Mouse (Mus musculus): ENCODE measurements at regions not wholly inside any gene's neighbourhood (a gene's known extent, or its start where the extent isn't known, plus 50 kb on each side); places are given as distances from the start of the nearest gene placed in this dataset.

GRCm38 (mm10) chr12:33675508-33675907 lies 246.1 kb downstream of the Twistnb start:
- DNase-seq (ENCODE audit: low spot score) (no peak), ATAC-seq (replicated peaks; ENCODE audit: low FRiP score, low read depth) (no peak)
- Histone ChIP-seq H3K27ac (no peak overlapping the region), H3K27me3 (ENCODE audit: insufficient read depth, low read length) (no peaks in the 10 kb centered on the region), H3K36me3 (ENCODE audit: insufficient read depth, low read length) (no peaks in the 10 kb centered on the region), H3K4me3 (replicated peaks; ENCODE audit: low read depth, low read length) (no peak overlapping the region), H3K4me1 (replicated peaks; ENCODE audit: insufficient read depth, low read length) (no peaks in the 10 kb centered on the region), H3K4me2 (ENCODE audit: low read length) (no peak overlapping the region), H3K9ac (ENCODE audit: low read depth, low read length) (no peak overlapping the region), H3K9me3 (replicated peaks; ENCODE audit: low read length) (no peaks in the 10 kb centered on the region)
- WGBS: 73% methylated on average over 6 of the region's 6 CpGs
- no peak for TF ChIP-seq CTCF (IDR thresholded peaks at IDR 0.05; ENCODE audit: low read depth)

GRCm38 (mm10) chr12:33692870-33693269 lies 235.4 kb upstream of the Ferd3l start:
- TF ChIP-seq CTCF (IDR thresholded peaks at IDR 0.05; ENCODE audit: low read depth): no peak
- H3K9me3 ChIP-seq (replicated peaks; ENCODE audit: low read length): no peaks in the 10 kb centered on the region
- H3K4me3 ChIP-seq (replicated peaks; ENCODE audit: low read depth, low read length): no peak overlapping the region
- H3K9ac ChIP-seq (ENCODE audit: low read depth, low read length): no peak overlapping the region
- ATAC-seq (replicated peaks; ENCODE audit: low FRiP score, low read depth) (no peak), DNase-seq (ENCODE audit: low spot score) (no peak)
- H3K36me3 ChIP-seq (ENCODE audit: insufficient read depth, low read length): no peaks in the 10 kb centered on the region
- H3K4me2 ChIP-seq (ENCODE audit: low read length): no peak overlapping the region
- no peaks in the 10 kb centered on the region for H3K4me1 ChIP-seq (replicated peaks; ENCODE audit: insufficient read depth, low read length)
- H3K27me3 ChIP-seq (ENCODE audit: insufficient read depth, low read length): no peaks in the 10 kb centered on the region
- WGBS: 78% methylated on average over 3 of the region's 3 CpGs
- no peak overlapping the region for H3K27ac ChIP-seq

DNA sequence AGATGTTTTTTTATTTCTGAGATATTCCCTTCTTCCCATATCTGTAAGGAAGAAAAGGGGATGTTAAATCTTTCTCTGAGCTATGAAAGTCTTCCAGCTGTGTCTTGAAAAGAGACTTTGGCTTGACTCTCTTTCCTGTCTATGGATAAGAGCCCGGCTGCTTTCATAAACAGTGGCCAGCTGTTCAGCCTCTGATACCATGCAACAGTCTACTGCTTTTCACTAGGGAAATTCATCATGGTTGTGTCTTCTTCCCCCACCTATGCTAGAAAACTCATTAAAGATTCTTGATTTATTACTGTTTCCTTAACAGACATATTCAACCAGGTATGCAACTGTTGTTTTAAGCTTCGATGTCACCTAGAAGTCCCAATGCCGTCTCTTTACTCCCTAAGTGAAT lies 213.8 kb upstream of the Ferd3l start:
- H3K4me3 ChIP-seq (replicated peaks; ENCODE audit: low read depth, low read length): no peak overlapping the region
- H3K36me3 ChIP-seq (ENCODE audit: insufficient read depth, low read length): no peaks in the 10 kb centered on the region
- no peak overlapping the region for H3K4me2 ChIP-seq (ENCODE audit: low read length)
- H3K9me3 ChIP-seq (replicated peaks; ENCODE audit: low read length): no peaks in the 10 kb centered on the region
- no peaks in the 10 kb centered on the region for H3K27me3 ChIP-seq (ENCODE audit: insufficient read depth, low read length)
- H3K9ac ChIP-seq (ENCODE audit: low read depth, low read length): no peak overlapping the region
- no peak for TF ChIP-seq CTCF (IDR thresholded peaks at IDR 0.05; ENCODE audit: low read depth)
- DNase-seq (ENCODE audit: low spot score) (peak; percentile 81), ATAC-seq (replicated peaks; ENCODE audit: low FRiP score, low read depth) (no peak)
- 18% methylated on average over 3 of the region's 3 CpGs for WGBS
- no peaks in the 10 kb centered on the region for H3K4me1 ChIP-seq (replicated peaks; ENCODE audit: insufficient read depth, low read length)
- no peak overlapping the region for H3K27ac ChIP-seq

GRCm38 (mm10) chr12:33715997-33716396 lies 212.2 kb upstream of the Ferd3l start:
- TF ChIP-seq CTCF (IDR thresholded peaks at IDR 0.05; ENCODE audit: low read depth): no peak
- Histone ChIP-seq H3K27ac (no peak overlapping the region), H3K36me3 (ENCODE audit: insufficient read depth, low read length) (no peaks in the 10 kb centered on the region), H3K9me3 (replicated peaks; ENCODE audit: low read length) (no peaks in the 10 kb centered on the region), H3K4me3 (replicated peaks; ENCODE audit: low read depth, low read length) (no peak overlapping the region), H3K4me1 (replicated peaks; ENCODE audit: insufficient read depth, low read length) (no peaks in the 10 kb centered on the region), H3K4me2 (ENCODE audit: low read length) (no peak overlapping the region), H3K27me3 (ENCODE audit: insufficient read depth, low read length) (no peaks in the 10 kb centered on the region), H3K9ac (ENCODE audit: low read depth, low read length) (no peak overlapping the region)
- no peak for ATAC-seq (replicated peaks; ENCODE audit: low FRiP score, low read depth)
- no peak for DNase-seq (ENCODE audit: low spot score)
- WGBS: 93% methylated on average over 2 of the region's 2 CpGs

DNA sequence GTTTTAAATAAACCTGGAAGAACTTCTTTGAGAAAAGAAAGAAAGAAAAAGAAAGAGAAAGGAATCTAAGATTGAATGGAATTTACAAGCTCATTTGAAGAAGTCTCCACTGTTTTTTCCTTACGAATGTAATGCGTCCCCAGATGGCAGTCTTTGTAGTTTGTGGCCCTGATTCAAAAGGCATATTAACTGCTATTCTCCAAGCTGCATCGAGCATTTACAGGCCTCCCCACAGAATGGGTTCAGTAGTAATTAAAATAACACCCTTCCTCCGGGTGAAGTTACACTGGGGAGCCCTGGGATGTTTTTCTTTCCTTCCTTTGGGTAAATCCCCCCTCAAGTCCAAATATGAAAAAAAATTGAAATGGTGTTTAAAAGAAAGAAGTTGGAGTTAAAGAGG lies 211.2 kb upstream of the Ferd3l start:
- Histone ChIP-seq H3K4me1 (replicated peaks; ENCODE audit: insufficient read depth, low read length) (no peaks in the 10 kb centered on the region), H3K4me2 (ENCODE audit: low read length) (no peak overlapping the region), H3K4me3 (replicated peaks; ENCODE audit: low read depth, low read length) (no peak overlapping the region), H3K9ac (ENCODE audit: low read depth, low read length) (no peak overlapping the region), H3K27ac (no peak overlapping the region), H3K9me3 (replicated peaks; ENCODE audit: low read length) (no peaks in the 10 kb centered on the region), H3K27me3 (ENCODE audit: insufficient read depth, low read length) (no peaks in the 10 kb centered on the region), H3K36me3 (ENCODE audit: insufficient read depth, low read length) (no peaks in the 10 kb centered on the region)
- 18% methylated on average over 4 of the region's 4 CpGs for WGBS
- peak; percentile 10 for DNase-seq (ENCODE audit: low spot score)
- no peak for ATAC-seq (replicated peaks; ENCODE audit: low FRiP score, low read depth)
- TF ChIP-seq CTCF (IDR thresholded peaks at IDR 0.05; ENCODE audit: low read depth): no peak

DNA sequence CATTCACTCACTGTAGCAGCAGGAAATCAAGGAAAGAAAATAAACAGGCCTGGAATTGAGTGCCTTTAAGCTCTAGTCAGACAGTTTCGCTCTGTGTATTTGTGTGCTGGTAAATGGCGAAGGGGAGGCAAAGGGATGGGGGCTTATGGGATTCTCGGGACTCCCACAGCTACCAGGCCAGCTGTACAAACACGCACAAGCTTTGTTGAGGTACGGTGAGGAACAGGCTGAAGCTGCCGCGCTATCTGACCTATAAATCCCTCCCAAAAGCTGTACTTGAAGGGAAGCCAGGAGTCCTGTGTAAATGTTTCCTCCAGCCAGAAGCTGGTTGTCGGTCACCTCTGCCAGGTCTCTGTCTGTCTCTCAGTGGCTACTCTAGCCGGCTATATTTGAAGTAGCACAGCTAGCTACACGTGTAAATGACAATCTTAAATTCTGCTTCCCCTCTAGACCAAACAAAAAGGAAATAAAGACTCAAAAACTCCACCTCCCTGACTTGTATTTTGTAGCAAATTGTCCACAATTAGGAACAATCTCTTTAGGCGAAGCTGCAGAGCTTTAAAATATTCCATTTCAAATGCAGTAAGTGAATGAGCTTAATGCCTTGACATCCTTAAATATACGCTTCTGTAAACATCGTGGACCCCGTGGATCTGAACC lies 210.5 kb upstream of the Ferd3l start:
- H3K27me3 ChIP-seq (ENCODE audit: insufficient read depth, low read length): no peaks in the 10 kb centered on the region
- H3K4me1 ChIP-seq (replicated peaks; ENCODE audit: insufficient read depth, low read length): no peaks in the 10 kb centered on the region
- no peaks in the 10 kb centered on the region for H3K36me3 ChIP-seq (ENCODE audit: insufficient read depth, low read length)
- DNase-seq (ENCODE audit: low spot score) (peak; percentile 73), ATAC-seq (replicated peaks; ENCODE audit: low FRiP score, low read depth) (no peak)
- peak overlapping the region; percentile 47 for H3K4me2 ChIP-seq (ENCODE audit: low read length)
- peak overlapping the region; percentile 9; the same call in 1 of the 2 replicates for H3K4me3 ChIP-seq (replicated peaks; ENCODE audit: low read depth, low read length)
- no peak overlapping the region for H3K9ac ChIP-seq (ENCODE audit: low read depth, low read length)
- no peak for TF ChIP-seq CTCF (IDR thresholded peaks at IDR 0.05; ENCODE audit: low read depth)
- 8% methylated on average over 14 of the region's 14 CpGs for WGBS
- no peak overlapping the region for H3K27ac ChIP-seq
- no peaks in the 10 kb centered on the region for H3K9me3 ChIP-seq (replicated peaks; ENCODE audit: low read length)

GRCm38 (mm10) chr12:33719063-33719462 lies 209.2 kb upstream of the Ferd3l start:
- Histone ChIP-seq H3K9me3 (replicated peaks; ENCODE audit: low read length) (no peaks in the 10 kb centered on the region), H3K36me3 (ENCODE audit: insufficient read depth, low read length) (no peaks in the 10 kb centered on the region), H3K4me3 (replicated peaks; ENCODE audit: low read depth, low read length) (no peak overlapping the region), H3K9ac (ENCODE audit: low read depth, low read length) (no peak overlapping the region), H3K4me2 (ENCODE audit: low read length) (peak overlapping the region; percentile 47; the same call in 1 of the 2 replicates), H3K27me3 (ENCODE audit: insufficient read depth, low read length) (no peaks in the 10 kb centered on the region), H3K4me1 (replicated peaks; ENCODE audit: insufficient read depth, low read length) (no peaks in the 10 kb centered on the region), H3K27ac (no peak overlapping the region)
- no peak for TF ChIP-seq CTCF (IDR thresholded peaks at IDR 0.05; ENCODE audit: low read depth)
- WGBS: 50% methylated on average over 7 of the region's 7 CpGs
- ATAC-seq (replicated peaks; ENCODE audit: low FRiP score, low read depth): no peak
- DNase-seq (ENCODE audit: low spot score): no peak

All from kidney, postnatal 0 days (tissue).